Mouse (Mus musculus) liver, embryonic 14.5 days (tissue): Measurements from ENCODE around the gene Olfr1427. TPM values are rescaled to one million over a fixed set of nuclear protein-coding genes. Genes with fewer than 3 reads are reported as not detected.

Experiments
- ATAC-seq: fragments of 200-750 bp; cut with Nextera tagmentation; 2 replicates; pipeline ENCODE4 v1.8.0; 2017; ENCODE audit warnings: moderate number of reproducible peaks, mild to moderate bottlenecking, moderate library complexity; ENCODE audit not compliant: insufficient read depth
- DNase-seq, 3 experiments: peaks; one replicate each; pipeline ENCODE4 v3.0.0-alpha.2; 2012 to 2013; ENCODE audit warnings: low read depth in 3 of 3, low spot score in 3 of 3
- H3K27ac ChIP-seq: fragments of 300-500 bp; sonication (generic); 2 replicates; pipeline ENCODE4 v1.5.1; 2014; ENCODE audit warnings: moderate library complexity, mild to moderate bottlenecking, control low read depth, inconsistent platforms
- H3K27me3 ChIP-seq: fragments of 300-500 bp; sonication (generic); 2 replicates; pipeline ENCODE4 v1.6.1; 2014; ENCODE audit warnings: mild to moderate bottlenecking, low read length, moderate library complexity; ENCODE audit not compliant: control insufficient read depth, insufficient read depth
- H3K36me3 ChIP-seq: fragments of 300-500 bp; sonication (generic); replicated peaks from 2 replicates; pipeline ENCODE4 v1.6.1; 2014; ENCODE audit warnings: low read depth; ENCODE audit not compliant: control insufficient read depth, insufficient read depth
- H3K4me1 ChIP-seq, 2 experiments: fragments of 200-500 bp in 1 of 2; fragments of 300-500 bp in 1 of 2; sonication (generic) in 1 of 2; replicated peaks; 2 replicates each; pipeline ENCODE4 v1.6.1; 2012 to 2014; ENCODE audit warnings: antibody characterized with exemption in 1 of 2, inconsistent platforms in 1 of 2, low read length in 1 of 2; ENCODE audit not compliant: control insufficient read depth in 2 of 2, insufficient read depth in 2 of 2
- H3K4me2 ChIP-seq: fragments of 300-500 bp; sonication (generic); 2 replicates; pipeline ENCODE4 v1.6.1; 2014; ENCODE audit warnings: low read depth, mild to moderate bottlenecking, control low read depth, moderate library complexity
- H3K4me3 ChIP-seq, 2 experiments: fragments of 200-500 bp in 1 of 2; fragments of 300-500 bp in 1 of 2; sonication (generic) in 1 of 2; 2 replicates each; pipeline ENCODE4 v1.5.1; 2012 to 2014; ENCODE audit warnings: low read depth in 2 of 2, low read length in 2 of 2, mild to moderate bottlenecking in 2 of 2, control low read depth in 1 of 2, inconsistent platforms in 1 of 2, moderate library complexity in 1 of 2; ENCODE audit not compliant: insufficient read depth in 1 of 2
- H3K9ac ChIP-seq: fragments of 300-500 bp; sonication (generic); replicated peaks from 2 replicates; pipeline ENCODE4 v1.6.1; 2014; ENCODE audit warnings: mild to moderate bottlenecking, control low read depth, moderate library complexity
- H3K9me3 ChIP-seq: fragments of 300-500 bp; sonication (generic); 2 replicates; pipeline ENCODE4 v1.6.1; 2016; ENCODE audit warnings: low read length, mixed read lengths; ENCODE audit not compliant: control insufficient read depth
- CTCF ChIP-seq: IDR thresholded peaks from 2 replicates; pipeline ENCODE4 v1.5.1; 2016; ENCODE audit warnings: antibody characterized with exemption, low read depth, control low read depth
- EP300 ChIP-seq: IDR thresholded peaks from 2 replicates; pipeline ENCODE4 v1.6.1; 2016; ENCODE audit warnings: antibody characterized with exemption, low read depth
- WGBS: fragments of 180-500 bp; shearing (Covaris S2); extraction: QIAGEN DNeasy Blood & Tissue Kit; methylation state at CpG from one replicate; pipeline ENCODE4 v1.1.7; 2014; ENCODE audit not compliant: insufficient replicate concordance; 5-methylcytosine and 5-hydroxymethylcytosine counted together
- polyA plus RNA-seq, 2 experiments: library from polyadenylated mRNA; depleted of rRNA in 1 of 2; stranded (reverse) in 1 of 2; unstranded in 1 of 2; fragments of >200 nt; fragmentation: Nextera tagmentation in 1 of 2; extraction: Ambion mirVana in 1 of 2; gene quantifications; 2 replicates each; pipeline versions ENCODE4 v1.2.1 to v1.2.3; 2012 to 2014

Gene Olfr1427
- polyA plus RNA-seq (2012; rRNA removed) (not detected in 2 replicates), polyA plus RNA-seq (2014; fragmentation: Nextera tagmentation; extraction: Ambion mirVana) (not detected in 2 replicates)

- H3K4me2 ChIP-seq: no peak within 1 kb of the TSS
- H3K4me3 ChIP-seq: no peak within 1 kb of the TSS
- H3K9me3 ChIP-seq: no peaks in the 10 kb centered on the region
- TF ChIP-seq EP300: no peak
- TF ChIP-seq CTCF: no peak
- no peak within 1 kb of the TSS for H3K9ac ChIP-seq
- no peaks in the 10 kb centered on the region for H3K4me1 ChIP-seq
- no peak for ATAC-seq
- 68% methylated on average over 2 of the region's 2 CpGs for WGBS
- DNase-seq: no peak
- H3K27ac ChIP-seq: no peak within 1 kb of the TSS
- no peaks in the 10 kb centered on the region for H3K36me3 ChIP-seq
- no peaks in the 10 kb centered on the region for H3K27me3 ChIP-seq
Observed at GRCm38 (mm10) chr19:12103234-12103633, at the start of gene Olfr1427. TSS of gene Olfr1427 (minus strand) at chr19:12103334.

- ATAC-seq (no peak), DNase-seq (no peak)
- no peaks in the 10 kb centered on the region for H3K36me3 ChIP-seq
- H3K9ac ChIP-seq: no peak overlapping the region
- H3K27me3 ChIP-seq: no peaks in the 10 kb centered on the region
- H3K9me3 ChIP-seq: no peaks in the 10 kb centered on the region
- H3K4me3 ChIP-seq: no peak overlapping the region
- no peak overlapping the region for H3K4me2 ChIP-seq
- WGBS: 63% methylated on average over 3 of the region's 3 CpGs
- H3K4me1 ChIP-seq: no peaks in the 10 kb centered on the region
- TF ChIP-seq EP300 (no peak), CTCF (no peak)
- no peak overlapping the region for H3K27ac ChIP-seq
Observed at GRCm38 (mm10) chr19:12145452-12145851, 42.3 kb upstream of the Olfr1427 start.

GRCm38 (mm10) chr19:12143356-12143755 lies 40.2 kb upstream of the Olfr1427 start:
- H3K4me1 ChIP-seq: no peaks in the 10 kb centered on the region
- H3K27ac ChIP-seq: no peak overlapping the region
- H3K4me2 ChIP-seq: no peak overlapping the region
- H3K36me3 ChIP-seq: no peaks in the 10 kb centered on the region
- TF ChIP-seq CTCF (no peak), EP300 (no peak)
- no peak overlapping the region for H3K4me3 ChIP-seq
- H3K27me3 ChIP-seq: no peaks in the 10 kb centered on the region
- ATAC-seq: no peak
- H3K9ac ChIP-seq: no peak overlapping the region
- WGBS: 55% methylated on average over 1 of the region's 1 CpGs
- DNase-seq: no peak
- no peaks in the 10 kb centered on the region for H3K9me3 ChIP-seq

- no peak overlapping the region for H3K27ac ChIP-seq
- ATAC-seq (no peak), DNase-seq (no peak)
- H3K27me3 ChIP-seq: no peaks in the 10 kb centered on the region
- H3K4me3 ChIP-seq: no peak overlapping the region
- no peak for TF ChIP-seq EP300
- peak; percentile 39; the same call in 1 of the 2 replicates for TF ChIP-seq CTCF
- H3K4me2 ChIP-seq: no peak overlapping the region
- H3K9ac ChIP-seq: no peak overlapping the region
- no peaks in the 10 kb centered on the region for H3K36me3 ChIP-seq
- H3K4me1 ChIP-seq: no peaks in the 10 kb centered on the region
- 34% methylated on average over 2 of the region's 2 CpGs for WGBS
- no peaks in the 10 kb centered on the region for H3K9me3 ChIP-seq
Observed at GRCm38 (mm10) chr19:12134289-12134688, 31.2 kb upstream of the Olfr1427 start.

- ATAC-seq (no peak), DNase-seq (no peak)
- H3K4me1 ChIP-seq: no peaks in the 10 kb centered on the region
- H3K36me3 ChIP-seq: no peaks in the 10 kb centered on the region
- H3K9ac ChIP-seq: no peak within 1 kb of the TSS
- no peak within 1 kb of the TSS for H3K4me2 ChIP-seq
- H3K4me3 ChIP-seq: no peak within 1 kb of the TSS
- H3K9me3 ChIP-seq: no peaks in the 10 kb centered on the region
- 48% methylated on average over 3 of the region's 3 CpGs for WGBS
- H3K27ac ChIP-seq: no peak within 1 kb of the TSS
- TF ChIP-seq EP300 (no peak), CTCF (no peak)
- H3K27me3 ChIP-seq: no peaks in the 10 kb centered on the region
Observed at GRCm38 (mm10) chr19:12123103-12123502, 20.0 kb upstream of the Olfr1427 start, which contains the start of gene Olfr76. TSS of gene Olfr76 (minus strand) at chr19:12123203.
